Mouse (Mus musculus): ENCODE measurements around the gene Tmem170b. TPM values are rescaled to one million over a fixed set of nuclear protein-coding genes. Genes with fewer than 3 reads are reported as not detected.
A peak's percentile ranks its signal among the peaks of the same experiment; 100 is the strongest.

Tmem170b gene
- polyA plus RNA-seq, 2 experiments = 1.5 to 6.0 TPM

- no peaks in the 10 kb centered on the region for H3K36me3 ChIP-seq (replicated peaks; ENCODE audit: control insufficient read depth, insufficient read depth, low read depth)
- no peak overlapping the region for H3K4me2 ChIP-seq (ENCODE audit: low read depth)
- DNase-seq (ENCODE audit: low read depth in 3 of 3, low spot score in 3 of 3) = no peak
- no peaks in the 10 kb centered on the region for H3K27me3 ChIP-seq (ENCODE audit: control insufficient read depth, insufficient read depth, low read length)
- TF ChIP-seq EP300 (IDR thresholded peaks at IDR 0.05; ENCODE audit: low read depth) = no peak
- TF ChIP-seq CTCF (IDR thresholded peaks at IDR 0.05; ENCODE audit: low read depth) = no peak
- no peak overlapping the region for H3K4me3 ChIP-seq (ENCODE audit: insufficient read depth in 1 of 2, low read depth in 2 of 2, low read length in 2 of 2)
- WGBS (ENCODE audit: insufficient replicate concordance) = 30% methylated on average over 1 of the region's 1 CpGs
- peaks cover 0 to 12% of the 10 kb centered on the region in 2 experiments for H3K4me1 ChIP-seq (replicated peaks; ENCODE audit: control insufficient read depth in 2 of 2, insufficient read depth in 2 of 2, low read length in 1 of 2)
- no peaks in the 10 kb centered on the region for H3K9me3 ChIP-seq (ENCODE audit: control insufficient read depth, low read length)
- H3K27ac ChIP-seq = no peak overlapping the region
- no peak for ATAC-seq (ENCODE audit: insufficient read depth)
- H3K9ac ChIP-seq (replicated peaks) = no peak overlapping the region
These were observed 18.4 kb downstream of the Tmem170b start for GRCm38 (mm10) chr13:41624123-41624522.

- no peak overlapping the region for H3K9ac ChIP-seq (replicated peaks)
- no peak overlapping the region for H3K27ac ChIP-seq
- no peak overlapping the region for H3K4me2 ChIP-seq (ENCODE audit: low read depth)
- H3K36me3 ChIP-seq (replicated peaks; ENCODE audit: control insufficient read depth, insufficient read depth, low read depth) = no peaks in the 10 kb centered on the region
- no peaks in the 10 kb centered on the region for H3K27me3 ChIP-seq (ENCODE audit: control insufficient read depth, insufficient read depth, low read length)
- H3K4me1 ChIP-seq (replicated peaks; ENCODE audit: control insufficient read depth in 2 of 2, insufficient read depth in 2 of 2, low read length in 1 of 2) = 0 out of 4 replicates have a peak, but pooled peaks cover 0 to 2% of the 10 kb centered on the region in 2 experiments
- H3K9me3 ChIP-seq (ENCODE audit: control insufficient read depth, low read length) = no peaks in the 10 kb centered on the region
- no peak for ATAC-seq (ENCODE audit: insufficient read depth)
- no peak for TF ChIP-seq CTCF (IDR thresholded peaks at IDR 0.05; ENCODE audit: low read depth)
- no peak for TF ChIP-seq EP300 (IDR thresholded peaks at IDR 0.05; ENCODE audit: low read depth)
- no peak for DNase-seq (ENCODE audit: low read depth in 3 of 3, low spot score in 3 of 3)
- WGBS (ENCODE audit: insufficient replicate concordance) = 64% methylated on average over 3 of the region's 3 CpGs
- H3K4me3 ChIP-seq (ENCODE audit: insufficient read depth in 1 of 2, low read depth in 2 of 2, low read length in 2 of 2) = no peak overlapping the region
These were observed 19.5 kb downstream of the Tmem170b start for GRCm38 (mm10) chr13:41625248-41625647.

- Histone ChIP-seq H3K9ac (replicated peaks) (no peak overlapping the region), H3K4me1 (replicated peaks; ENCODE audit: control insufficient read depth in 2 of 2, insufficient read depth in 2 of 2, low read length in 1 of 2) (0 out of 4 replicates have a peak, but pooled peaks cover 0 to 2% of the 10 kb centered on the region in 2 experiments), H3K9me3 (ENCODE audit: control insufficient read depth, low read length) (no peaks in the 10 kb centered on the region), H3K4me2 (ENCODE audit: low read depth) (no peak overlapping the region), H3K27me3 (ENCODE audit: control insufficient read depth, insufficient read depth, low read length) (no peaks in the 10 kb centered on the region), H3K27ac (no peak overlapping the region), H3K36me3 (replicated peaks; ENCODE audit: control insufficient read depth, insufficient read depth, low read depth) (no peaks in the 10 kb centered on the region), H3K4me3 (ENCODE audit: insufficient read depth in 1 of 2, low read depth in 2 of 2, low read length in 2 of 2) (no peak overlapping the region)
- WGBS (ENCODE audit: insufficient replicate concordance) = 57% methylated on average over 3 of the region's 3 CpGs
- TF ChIP-seq EP300 (IDR thresholded peaks at IDR 0.05; ENCODE audit: low read depth) (no peak), CTCF (IDR thresholded peaks at IDR 0.05; ENCODE audit: low read depth) (no peak)
- DNase-seq (ENCODE audit: low read depth in 3 of 3, low spot score in 3 of 3) (no peak), ATAC-seq (ENCODE audit: insufficient read depth) (no peak)
These were observed 21.7 kb downstream of the Tmem170b start for GRCm38 (mm10) chr13:41627277-41627916.

- no peak for ATAC-seq (ENCODE audit: insufficient read depth)
These were observed 28.7 kb downstream of the Tmem170b start for GRCm38 (mm10) chr13:41634401-41634818.

GRCm38 (mm10) chr13:41638083-41638482 lies 32.4 kb downstream of the Tmem170b start:
- Histone ChIP-seq H3K4me3 (ENCODE audit: insufficient read depth in 1 of 2, low read depth in 2 of 2, low read length in 2 of 2) (no peak overlapping the region), H3K27ac (no peak overlapping the region), H3K27me3 (ENCODE audit: control insufficient read depth, insufficient read depth, low read length) (no peaks in the 10 kb centered on the region), H3K9me3 (ENCODE audit: control insufficient read depth, low read length) (no peaks in the 10 kb centered on the region), H3K4me2 (ENCODE audit: low read depth) (no peak overlapping the region), H3K9ac (replicated peaks) (no peak overlapping the region), H3K4me1 (replicated peaks; ENCODE audit: control insufficient read depth in 2 of 2, insufficient read depth in 2 of 2, low read length in 1 of 2) (no peaks in the 10 kb centered on the region), H3K36me3 (replicated peaks; ENCODE audit: control insufficient read depth, insufficient read depth, low read depth) (no peaks in the 10 kb centered on the region)
- ATAC-seq (ENCODE audit: insufficient read depth) (no peak), DNase-seq (ENCODE audit: low read depth in 3 of 3, low spot score in 3 of 3) (no peak)
- no peak for TF ChIP-seq EP300 (IDR thresholded peaks at IDR 0.05; ENCODE audit: low read depth)
- TF ChIP-seq CTCF (IDR thresholded peaks at IDR 0.05; ENCODE audit: low read depth) = no peak
- 73% methylated on average over 4 of the region's 4 CpGs for WGBS (ENCODE audit: insufficient replicate concordance)

More at GRCm38 (mm10) chr13:41634401-41634818, 28.7 kb downstream of the Tmem170b start:
- DNase-seq (ENCODE audit: low read depth in 3 of 3, low spot score in 3 of 3) = peak; percentile 7 to 24 (median 15)
- Histone ChIP-seq H3K9me3 (ENCODE audit: control insufficient read depth, low read length) (no peaks in the 10 kb centered on the region), H3K27ac (no peak overlapping the region), H3K36me3 (replicated peaks; ENCODE audit: control insufficient read depth, insufficient read depth, low read depth) (no peaks in the 10 kb centered on the region), H3K4me1 (replicated peaks; ENCODE audit: control insufficient read depth in 2 of 2, insufficient read depth in 2 of 2, low read length in 1 of 2) (no peaks in the 10 kb centered on the region), H3K4me3 (ENCODE audit: insufficient read depth in 1 of 2, low read depth in 2 of 2, low read length in 2 of 2) (no peak overlapping the region), H3K9ac (replicated peaks) (no peak overlapping the region), H3K4me2 (ENCODE audit: low read depth) (no peak overlapping the region), H3K27me3 (ENCODE audit: control insufficient read depth, insufficient read depth, low read length) (no peaks in the 10 kb centered on the region)
- peak; percentile 96 for TF ChIP-seq CTCF (IDR thresholded peaks at IDR 0.05; ENCODE audit: low read depth)
- no peak for TF ChIP-seq EP300 (IDR thresholded peaks at IDR 0.05; ENCODE audit: low read depth)
- 25% methylated on average over 13 of the region's 13 CpGs for whole genome bisulfite sequencing (ENCODE audit: insufficient replicate concordance)
